Mouse (Mus musculus): ENCODE measurements around the gene Galntl5. TPM values are rescaled to one million over a fixed set of nuclear protein-coding genes. Genes with fewer than 3 reads are reported as not detected.
A peak's percentile ranks its signal among the peaks of the same experiment; 100 is the strongest.
"Not testable (repeated sequence)": the region's sequence is repeated elsewhere in the genome, so short reads cannot be mapped to it uniquely, and the experiment has no call there.

Gene Galntl5
- polyA plus RNA-seq, 1 experiment, result not detected

GRCm38 (mm10) chr5:25179284-25179683 is 2.0 kb upstream of the Galntl5 start:
- 97% methylated on average over 4 of the region's 4 CpGs for WGBS
- no peak for DNase-seq
- TF ChIP-seq POLR2A (IDR thresholded peaks at IDR 0.05; ENCODE audit: borderline replicate concordance, insufficient read depth, low read length) (no peak), CTCF (IDR thresholded peaks at IDR 0.05; ENCODE audit: borderline replicate concordance, insufficient read depth, low read depth, low read length) (no peak)

GRCm38 (mm10) chr5:25179936-25180488 is 1.2 kb upstream of the Galntl5 start:
- Histone ChIP-seq H3K27ac (ENCODE audit: insufficient read depth, low read length) (no peak overlapping the region), H3K4me3 (replicated peaks; ENCODE audit: insufficient read depth, low read depth, low read length) (no peak overlapping the region), H3K27me3 (ENCODE audit: control insufficient read depth, insufficient read depth, low read length) (no peaks in the 10 kb centered on the region), H3K4me1 (ENCODE audit: control insufficient read depth, insufficient read depth, low read length) (no peaks in the 10 kb centered on the region)
- DNase-seq, result no peak
- TF ChIP-seq CTCF (IDR thresholded peaks at IDR 0.05; ENCODE audit: borderline replicate concordance, insufficient read depth, low read depth, low read length), result no peak
- no peak for TF ChIP-seq POLR2A (IDR thresholded peaks at IDR 0.05; ENCODE audit: borderline replicate concordance, insufficient read depth, low read length)
- 94% methylated on average over 3 of the region's 3 CpGs for WGBS

More at GRCm38 (mm10) chr5:25179284-25179683, 2.0 kb upstream of the Galntl5 start:
- H3K4me1 ChIP-seq (ENCODE audit: control insufficient read depth, insufficient read depth, low read length), result no peaks in the 10 kb centered on the region
- no peak overlapping the region for H3K27ac ChIP-seq (ENCODE audit: insufficient read depth, low read length)
- H3K27me3 ChIP-seq (ENCODE audit: control insufficient read depth, insufficient read depth, low read length), result no peaks in the 10 kb centered on the region
- H3K4me3 ChIP-seq (replicated peaks; ENCODE audit: insufficient read depth, low read depth, low read length), result no peak overlapping the region

GRCm38 (mm10) chr5:25183595-25183994 is 2.3 kb downstream of the Galntl5 start:
- 64% methylated on average over 4 of the region's 4 CpGs for WGBS

GRCm38 (mm10) chr5:25184594-25184993 is 3.3 kb downstream of the Galntl5 start:
- 56% methylated on average over 2 of the region's 2 CpGs for WGBS
- no peak overlapping the region for H3K4me3 ChIP-seq (replicated peaks; ENCODE audit: insufficient read depth, low read depth, low read length)
- no peak for TF ChIP-seq POLR2A (IDR thresholded peaks at IDR 0.05; ENCODE audit: borderline replicate concordance, insufficient read depth, low read length)
- no peak for TF ChIP-seq CTCF (IDR thresholded peaks at IDR 0.05; ENCODE audit: borderline replicate concordance, insufficient read depth, low read depth, low read length)
- no peak for DNase-seq
- no peak overlapping the region for H3K27ac ChIP-seq (ENCODE audit: insufficient read depth, low read length)
- no peaks in the 10 kb centered on the region for H3K4me1 ChIP-seq (ENCODE audit: control insufficient read depth, insufficient read depth, low read length)
- H3K27me3 ChIP-seq (ENCODE audit: control insufficient read depth, insufficient read depth, low read length), result no peaks in the 10 kb centered on the region

More at GRCm38 (mm10) chr5:25183595-25183994, 2.3 kb downstream of the Galntl5 start:
- H3K4me3 ChIP-seq (replicated peaks; ENCODE audit: insufficient read depth, low read depth, low read length), result no peak overlapping the region
- H3K4me1 ChIP-seq (ENCODE audit: control insufficient read depth, insufficient read depth, low read length), result no peaks in the 10 kb centered on the region
- H3K27ac ChIP-seq (ENCODE audit: insufficient read depth, low read length), result no peak overlapping the region
- H3K27me3 ChIP-seq (ENCODE audit: control insufficient read depth, insufficient read depth, low read length), result no peaks in the 10 kb centered on the region
- no peak for DNase-seq
- TF ChIP-seq CTCF (IDR thresholded peaks at IDR 0.05; ENCODE audit: borderline replicate concordance, insufficient read depth, low read depth, low read length) (no peak), POLR2A (IDR thresholded peaks at IDR 0.05; ENCODE audit: borderline replicate concordance, insufficient read depth, low read length) (no peak)

- no peak for DNase-seq
- no peak for TF ChIP-seq POLR2A (IDR thresholded peaks at IDR 0.05; ENCODE audit: borderline replicate concordance, insufficient read depth, low read length)
- TF ChIP-seq CTCF (IDR thresholded peaks at IDR 0.05; ENCODE audit: borderline replicate concordance, insufficient read depth, low read depth, low read length), result no peak
- no peak overlapping the region for H3K4me3 ChIP-seq (replicated peaks; ENCODE audit: insufficient read depth, low read depth, low read length)
- no peaks in the 10 kb centered on the region for H3K4me1 ChIP-seq (ENCODE audit: control insufficient read depth, insufficient read depth, low read length)
- H3K27ac ChIP-seq (ENCODE audit: insufficient read depth, low read length), result no peak overlapping the region
- no peaks in the 10 kb centered on the region for H3K27me3 ChIP-seq (ENCODE audit: control insufficient read depth, insufficient read depth, low read length)
Observed at GRCm38 (mm10) chr5:25187727-25188126, 6.5 kb downstream of the Galntl5 start.

- 65% methylated on average over 1 of the region's 1 CpGs for WGBS
- no peak for TF ChIP-seq POLR2A (IDR thresholded peaks at IDR 0.05; ENCODE audit: borderline replicate concordance, insufficient read depth, low read length)
- TF ChIP-seq CTCF (IDR thresholded peaks at IDR 0.05; ENCODE audit: borderline replicate concordance, insufficient read depth, low read depth, low read length), result peak; percentile 25; the same call in 1 of the 2 replicates
- no peaks in the 10 kb centered on the region for H3K4me1 ChIP-seq (ENCODE audit: control insufficient read depth, insufficient read depth, low read length)
Observed at GRCm38 (mm10) chr5:25188802-25189201, 7.5 kb downstream of the Galntl5 start.

GRCm38 (mm10) chr5:25190521-25190920 is 9.3 kb downstream of the Galntl5 start:
- H3K27ac ChIP-seq (ENCODE audit: insufficient read depth, low read length), result no peak overlapping the region
- DNase-seq, result no peak
- H3K4me1 ChIP-seq (ENCODE audit: control insufficient read depth, insufficient read depth, low read length), result no peaks in the 10 kb centered on the region
- H3K4me3 ChIP-seq (replicated peaks; ENCODE audit: insufficient read depth, low read depth, low read length), result no peak overlapping the region
- no peaks in the 10 kb centered on the region for H3K27me3 ChIP-seq (ENCODE audit: control insufficient read depth, insufficient read depth, low read length)
- no peak for TF ChIP-seq CTCF (IDR thresholded peaks at IDR 0.05; ENCODE audit: borderline replicate concordance, insufficient read depth, low read depth, low read length)
- TF ChIP-seq POLR2A (IDR thresholded peaks at IDR 0.05; ENCODE audit: borderline replicate concordance, insufficient read depth, low read length), result no peak
- 82% methylated on average over 2 of the region's 2 CpGs for WGBS

More at GRCm38 (mm10) chr5:25188802-25189201, 7.5 kb downstream of the Galntl5 start:
- DNase-seq, result no peak
- Histone ChIP-seq H3K27me3 (ENCODE audit: control insufficient read depth, insufficient read depth, low read length) (no peaks in the 10 kb centered on the region), H3K27ac (ENCODE audit: insufficient read depth, low read length) (no peak overlapping the region), H3K4me3 (replicated peaks; ENCODE audit: insufficient read depth, low read depth, low read length) (no peak overlapping the region)

GRCm38 (mm10) chr5:25211872-25212271 is 30.6 kb downstream of the Galntl5 start:
- no peak overlapping the region for H3K27ac ChIP-seq (ENCODE audit: insufficient read depth, low read length)
- H3K4me3 ChIP-seq (replicated peaks; ENCODE audit: insufficient read depth, low read depth, low read length), result no peak overlapping the region
- 76% methylated on average over 1 of the region's 1 CpGs for WGBS
- TF ChIP-seq POLR2A (IDR thresholded peaks at IDR 0.05; ENCODE audit: borderline replicate concordance, insufficient read depth, low read length) (no peak), CTCF (IDR thresholded peaks at IDR 0.05; ENCODE audit: borderline replicate concordance, insufficient read depth, low read depth, low read length) (no peak)
- H3K27me3 ChIP-seq (ENCODE audit: control insufficient read depth, insufficient read depth, low read length), result no peaks in the 10 kb centered on the region
- no peaks in the 10 kb centered on the region for H3K4me1 ChIP-seq (ENCODE audit: control insufficient read depth, insufficient read depth, low read length)
- no peak for DNase-seq

- H3K4me1 ChIP-seq (ENCODE audit: control insufficient read depth, insufficient read depth, low read length); DNase-seq; H3K27me3 ChIP-seq (ENCODE audit: control insufficient read depth, insufficient read depth, low read length); H3K4me3 ChIP-seq (replicated peaks; ENCODE audit: insufficient read depth, low read depth, low read length); H3K27ac ChIP-seq (ENCODE audit: insufficient read depth, low read length): not testable (repeated sequence)
Observed at GRCm38 (mm10) chr5:25213216-25213615, 32.0 kb downstream of the Galntl5 start.

All from cerebellum, adult 2 months (tissue).